Mouse (Mus musculus): ENCODE results near the gene Cyp4f39.

The Cyp4f39 gene

DNA sequence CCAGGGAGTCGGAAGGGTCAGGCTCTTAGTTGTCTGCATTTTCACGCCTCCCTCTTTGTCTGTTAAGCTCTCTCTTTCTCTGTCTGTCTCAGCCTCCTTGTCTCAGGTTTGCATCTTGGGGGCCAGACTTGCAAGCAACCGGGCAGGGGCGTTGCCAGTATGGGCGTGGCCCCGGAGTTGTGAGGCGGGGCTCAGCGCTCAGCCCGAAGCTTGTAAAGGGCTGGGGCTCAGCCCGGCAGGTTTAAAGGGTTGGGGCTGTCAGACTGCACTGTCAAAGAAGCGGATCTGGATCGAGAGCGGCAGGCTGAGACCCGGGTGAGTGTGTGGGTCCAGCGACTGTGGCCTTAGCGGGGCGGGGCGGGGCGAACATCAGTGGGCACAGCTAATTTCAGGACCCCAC lies at the start of gene Cyp4f39:
TSS of gene Cyp4f39 (plus strand) at position 242 of the 400 bp plus-strand sequence.
- DNase-seq (ENCODE audit: low spot score in 2 of 2), result no peak

DNA sequence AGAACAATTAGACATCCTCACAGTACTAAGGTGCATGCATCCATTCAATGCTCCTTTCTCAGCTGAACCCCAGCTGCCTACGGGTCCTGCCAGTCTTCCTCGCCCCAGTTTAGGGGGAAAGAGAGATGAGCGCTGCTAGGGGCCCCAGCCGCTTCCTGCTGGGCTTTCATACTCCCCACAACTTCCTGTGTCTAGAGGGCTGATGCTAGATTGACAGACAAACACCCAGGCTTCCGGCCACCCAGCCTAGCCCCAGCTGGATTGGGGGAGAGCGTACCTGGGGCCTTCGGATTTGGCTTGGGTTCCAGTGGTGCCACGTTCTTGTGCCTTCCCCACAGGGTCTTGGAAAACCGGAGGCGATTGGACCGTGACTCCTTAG lies 49.8 kb upstream of the Cyp4f39 start:
- DNase-seq (ENCODE audit: low spot score in 2 of 2), result no peak

DNA sequence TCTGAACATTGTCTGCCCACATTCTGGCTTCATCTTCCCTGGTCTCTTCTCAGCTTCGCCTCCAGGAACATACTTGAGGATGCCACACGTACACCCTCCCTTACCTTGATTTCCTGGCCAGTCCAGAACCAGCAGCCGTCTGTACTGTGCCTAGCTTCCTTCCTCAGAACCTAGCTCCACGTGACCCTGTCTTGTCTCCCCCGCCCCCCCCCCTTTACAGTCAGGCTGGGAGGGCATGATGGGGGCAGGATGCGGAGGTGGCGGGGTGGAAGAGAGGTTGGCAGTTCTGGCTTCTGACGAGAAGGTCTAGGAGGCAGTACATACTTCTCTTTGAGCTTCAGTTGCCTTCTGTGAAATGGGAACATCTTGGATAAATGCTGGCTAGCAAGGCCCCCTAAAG lies 49.1 kb upstream of the Cyp4f39 start, which contains the start of gene Rasal3:
TSS of gene Rasal3 (minus strand) at position 167 of the 400 bp plus-strand sequence.
- no peak for DNase-seq (ENCODE audit: low spot score in 2 of 2)

DNA sequence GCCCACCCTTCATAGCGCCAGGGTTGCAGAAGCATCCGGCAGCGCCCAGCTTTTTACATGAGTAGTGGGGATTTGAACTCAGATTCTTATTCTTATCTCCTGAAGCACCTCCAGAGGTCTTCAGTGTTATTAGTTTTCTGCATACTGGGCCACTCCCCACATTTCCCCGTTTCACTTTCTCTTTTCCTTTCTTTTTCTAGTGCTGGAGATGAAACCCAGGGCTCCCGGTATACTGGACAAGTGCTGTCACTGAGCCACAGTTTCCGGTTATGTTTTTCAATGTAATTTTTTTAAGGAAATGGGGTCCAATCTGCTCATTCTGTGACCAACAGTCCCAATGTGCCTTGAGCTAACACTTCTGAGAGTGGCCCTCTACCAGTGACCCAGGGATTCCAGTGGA lies 40.6 kb upstream of the Cyp4f39 start:
- no peak for DNase-seq (ENCODE audit: low spot score in 2 of 2)

DNA sequence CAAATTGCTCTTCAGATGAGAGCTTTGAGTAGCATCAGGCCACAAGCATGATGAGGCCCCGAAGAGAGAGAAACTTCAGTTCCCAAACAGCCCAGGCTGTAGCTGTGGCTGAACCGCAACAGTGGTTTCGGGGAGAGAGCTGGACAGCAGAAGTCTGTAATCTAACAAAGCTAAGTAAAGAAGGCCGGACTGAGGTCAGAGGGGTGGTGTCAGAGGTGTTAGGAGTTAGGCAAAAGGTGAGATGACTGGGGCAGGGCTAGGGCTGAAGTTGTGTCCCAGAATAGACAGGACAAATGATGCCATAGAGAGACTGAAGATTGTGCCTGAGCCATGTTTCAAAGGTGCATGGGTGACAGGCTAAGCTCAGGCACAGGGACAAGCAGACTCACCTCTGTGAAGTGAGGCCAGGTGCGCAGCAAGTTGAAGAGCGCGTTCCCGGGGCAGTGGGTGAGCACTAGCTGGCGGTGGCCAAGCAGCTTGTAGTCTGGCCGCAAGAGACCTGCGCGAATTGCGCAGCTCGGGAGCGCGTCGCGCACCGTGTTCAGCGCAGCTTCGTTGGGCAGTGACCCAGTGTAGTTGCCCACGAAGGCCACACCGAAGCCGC lies 37.0 kb upstream of the Cyp4f39 start:
- no peak for DNase-seq (ENCODE audit: low spot score in 2 of 2)

DNA sequence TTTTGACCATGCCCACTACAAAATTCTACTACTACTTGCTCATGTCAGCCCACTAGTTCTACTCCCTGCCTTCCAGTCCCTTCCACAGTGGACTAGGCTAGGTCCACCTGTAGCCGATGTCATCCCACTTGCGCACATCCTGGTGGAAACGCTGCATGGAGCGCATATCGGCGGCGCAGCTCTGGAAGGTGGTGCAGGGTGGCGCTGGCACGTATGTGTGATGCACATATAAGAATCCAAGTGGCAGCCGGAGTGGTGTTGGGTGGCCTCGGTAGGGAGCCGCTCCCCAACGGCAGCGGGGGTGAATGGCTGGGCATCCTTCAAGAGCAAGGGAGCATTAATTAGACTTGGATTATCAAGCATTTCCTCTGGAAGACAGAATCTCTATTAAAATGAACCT lies 35.8 kb upstream of the Cyp4f39 start:
- DNase-seq (ENCODE audit: low spot score in 2 of 2), result no peak

DNA sequence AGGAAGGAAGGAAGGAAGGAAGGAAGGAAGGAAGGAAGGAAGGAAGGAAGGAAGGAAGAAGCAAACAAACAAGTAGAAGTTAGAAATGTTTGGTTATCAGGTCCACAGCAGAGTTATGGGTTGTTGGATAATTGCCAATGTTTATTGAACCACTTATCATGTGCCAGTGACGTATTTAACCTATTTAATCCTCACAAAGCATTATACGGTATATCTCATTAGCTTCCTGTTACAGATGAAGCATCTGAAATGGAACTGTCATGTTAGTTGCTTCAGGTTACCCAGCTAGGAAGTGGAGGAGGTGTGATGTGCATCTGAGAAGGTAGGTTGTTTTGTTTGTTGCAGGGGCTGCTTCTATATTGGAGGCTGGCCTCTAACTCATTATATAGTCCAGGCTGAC lies 32.5 kb upstream of the Cyp4f39 start:
- DNase-seq (ENCODE audit: low spot score in 2 of 2), result no peak

DNA sequence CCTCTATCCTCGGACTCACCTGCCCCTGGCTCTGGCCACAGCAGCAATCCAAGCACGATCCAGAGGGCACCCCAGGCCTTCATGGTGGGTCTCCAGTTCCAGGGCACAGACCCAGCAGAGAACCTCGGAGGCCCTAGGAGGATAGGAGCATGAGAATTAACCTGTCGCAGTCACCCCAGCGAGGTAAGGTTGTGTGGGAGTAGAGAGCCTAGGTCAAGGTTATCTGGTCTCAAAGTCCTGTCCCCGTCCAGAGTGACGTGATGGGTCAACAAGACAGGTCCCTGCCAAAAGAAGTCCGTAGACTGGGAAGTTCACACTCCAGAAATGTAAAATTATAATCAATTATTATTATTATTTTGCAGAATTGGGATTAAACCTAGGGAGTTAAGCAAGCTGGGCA lies 31.7 kb upstream of the Cyp4f39 start:
- DNase-seq (ENCODE audit: low spot score in 2 of 2), result no peak

DNA sequence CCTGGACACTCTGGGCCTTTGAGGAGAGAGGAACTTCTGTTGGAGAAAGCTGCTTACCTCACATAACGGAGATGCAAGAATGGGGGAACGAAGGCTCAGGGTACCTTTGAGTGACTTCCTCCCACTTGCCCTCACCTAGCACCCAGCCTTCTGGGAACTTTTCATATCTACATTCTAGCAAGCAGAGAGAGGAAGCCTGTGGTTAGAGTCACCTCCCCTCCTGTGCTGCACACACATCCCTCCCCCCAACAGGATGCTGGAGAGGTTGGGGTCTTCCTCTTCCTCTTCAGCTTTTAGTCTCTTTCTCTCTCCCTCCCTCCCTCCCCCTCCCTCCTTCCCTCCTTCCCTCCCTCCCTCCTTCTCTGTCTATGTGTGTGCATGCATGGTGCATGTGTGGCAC lies 28.5 kb upstream of the Cyp4f39 start, which contains the start of gene Pglyrp2:
TSS of gene Pglyrp2 (minus strand) at position 134 of the 400 bp plus-strand sequence.
- DNase-seq (ENCODE audit: low spot score in 2 of 2), result no peak

DNA sequence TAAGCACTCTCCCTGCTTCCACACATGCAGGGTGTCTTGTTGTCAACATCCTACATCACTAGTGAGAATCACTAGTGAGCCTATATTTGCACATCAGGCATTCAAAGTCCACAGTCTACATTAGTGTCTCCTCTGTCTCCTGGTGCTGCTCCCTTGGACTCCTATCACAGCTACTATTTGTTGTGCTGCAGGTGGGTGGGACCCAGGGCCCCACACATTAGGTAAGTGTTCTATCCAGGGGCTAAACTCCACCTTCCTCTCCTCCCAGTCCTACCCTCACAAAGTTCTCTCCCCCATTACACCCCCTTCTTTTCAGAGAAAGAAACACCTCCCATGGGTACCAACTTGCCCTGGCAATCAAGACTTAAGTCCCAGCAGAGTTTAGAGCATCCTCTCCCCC lies 25.9 kb upstream of the Cyp4f39 start:
- DNase-seq (ENCODE audit: low spot score in 2 of 2), result no peak

DNA sequence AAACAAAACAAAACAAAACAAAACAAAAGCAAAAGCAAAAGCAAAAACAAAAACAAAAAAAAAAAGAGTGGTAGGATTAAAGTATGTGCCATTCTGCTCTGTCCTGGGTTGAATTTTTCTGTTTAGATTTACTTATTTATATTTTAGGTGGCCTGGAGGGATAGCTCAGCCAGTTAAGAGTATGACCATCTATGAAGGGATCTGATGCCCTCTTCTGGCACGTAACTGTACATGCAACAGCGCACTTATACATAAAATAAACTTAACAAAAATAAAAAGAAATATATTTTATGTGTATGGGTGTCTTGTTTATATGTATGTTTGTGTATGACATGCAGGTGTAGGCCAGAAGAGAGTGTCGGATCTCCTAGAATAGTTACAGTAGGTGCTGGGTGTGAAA lies 20.6 kb upstream of the Cyp4f39 start:
- no peak for DNase-seq (ENCODE audit: low spot score in 2 of 2)

DNA sequence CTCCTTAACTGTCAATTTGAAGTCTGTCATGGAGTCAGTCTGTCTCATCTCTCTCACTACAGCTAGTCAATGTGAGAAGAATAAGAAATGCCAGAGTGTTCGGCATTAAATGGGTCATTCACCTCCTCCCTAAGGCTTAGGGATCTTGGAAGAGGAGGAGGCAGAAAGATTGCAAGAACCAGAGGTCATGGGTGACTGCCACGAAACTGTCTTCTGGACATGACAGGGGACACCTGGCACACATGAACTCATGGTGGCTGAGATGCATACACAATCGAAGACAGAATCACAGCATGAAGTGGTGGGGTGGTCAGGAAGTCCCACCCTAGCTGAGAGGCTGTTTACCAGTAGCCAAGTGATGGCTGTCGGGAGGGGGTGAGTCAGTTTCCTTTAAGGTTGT lies 18.2 kb upstream of the Cyp4f39 start:
- DNase-seq (ENCODE audit: low spot score in 2 of 2), result no peak

DNA sequence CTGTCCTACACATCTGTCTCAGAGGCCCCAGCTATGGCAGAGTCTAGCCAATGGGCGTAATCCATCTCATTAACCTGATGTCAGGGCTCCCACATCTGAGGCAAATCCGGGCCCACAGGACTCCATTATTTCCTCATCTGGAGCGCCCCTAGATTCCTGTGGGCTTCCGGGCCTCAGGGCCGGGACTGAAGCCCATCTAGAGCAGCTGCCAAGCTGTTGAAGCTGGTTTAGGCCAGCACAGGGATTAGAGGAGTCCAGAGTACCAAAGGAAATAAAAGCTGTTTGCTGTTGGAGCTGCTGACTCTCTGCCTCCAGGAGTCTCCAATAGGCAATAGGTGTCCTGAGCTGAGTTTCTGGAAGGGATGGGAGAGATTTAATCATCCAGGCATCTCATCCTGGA lies 17.4 kb upstream of the Cyp4f39 start:
- no peak for DNase-seq (ENCODE audit: low spot score in 2 of 2)

DNA sequence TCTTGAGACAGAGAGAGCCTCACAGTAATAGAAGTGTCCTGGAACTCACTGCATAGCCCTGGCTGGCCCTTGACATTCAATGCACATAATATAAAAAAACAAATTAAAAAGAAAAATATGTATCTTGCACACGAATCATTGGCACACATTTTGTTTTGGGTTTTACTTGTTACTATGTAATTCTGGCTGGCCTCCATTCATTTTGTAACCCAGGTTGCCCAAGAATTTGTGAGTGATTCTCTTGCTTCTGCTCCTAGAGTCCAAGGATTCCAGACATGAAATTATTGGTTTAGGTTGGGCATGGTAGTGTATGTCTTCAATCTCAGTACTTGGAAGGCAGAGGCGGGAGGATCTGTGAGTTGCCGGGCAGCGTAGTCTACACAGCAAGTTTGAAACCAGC lies 15.4 kb upstream of the Cyp4f39 start:
- no peak for DNase-seq (ENCODE audit: low spot score in 2 of 2)

DNA sequence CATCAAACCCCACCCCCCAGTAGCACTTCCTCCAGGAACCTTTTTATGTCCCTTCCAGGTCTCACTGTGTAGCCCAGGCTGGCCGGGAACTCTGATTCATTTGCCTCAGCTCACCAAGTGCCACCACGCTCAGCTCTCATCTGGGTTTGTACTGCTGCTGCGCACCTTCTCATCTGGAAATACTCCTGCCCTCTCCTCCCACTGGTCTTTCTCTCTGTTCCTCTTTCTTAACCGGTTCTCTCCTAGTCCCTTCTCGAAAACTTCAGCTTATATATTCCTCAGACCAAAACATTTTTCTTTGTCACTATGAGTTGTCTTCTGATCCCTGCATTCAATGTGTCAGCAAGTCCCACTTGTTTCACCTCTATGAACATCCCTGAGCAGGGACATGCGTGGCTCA lies 9.3 kb upstream of the Cyp4f39 start:
- DNase-seq (ENCODE audit: low spot score in 2 of 2), result no peak

DNA sequence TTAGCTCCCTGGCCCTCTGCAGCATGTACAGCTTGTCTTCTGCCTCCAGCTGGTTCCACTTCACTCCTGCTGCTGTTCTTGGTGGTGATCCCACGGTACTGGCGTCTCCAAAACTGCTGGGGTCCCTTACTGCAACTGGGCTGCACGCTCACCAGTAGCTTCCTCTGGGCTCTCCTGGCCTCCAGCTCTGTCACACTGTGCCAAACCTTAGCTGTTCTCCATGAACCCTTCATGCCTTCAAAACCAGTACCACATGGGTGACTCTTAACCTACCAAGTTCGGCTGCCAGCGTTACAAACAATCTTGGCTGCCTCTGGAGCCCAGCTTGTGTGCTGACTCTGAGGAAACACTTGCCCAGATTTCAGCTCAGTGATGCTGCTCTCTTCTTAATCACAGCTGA lies 7.5 kb upstream of the Cyp4f39 start:
- no peak for DNase-seq (ENCODE audit: low spot score in 2 of 2)

DNA sequence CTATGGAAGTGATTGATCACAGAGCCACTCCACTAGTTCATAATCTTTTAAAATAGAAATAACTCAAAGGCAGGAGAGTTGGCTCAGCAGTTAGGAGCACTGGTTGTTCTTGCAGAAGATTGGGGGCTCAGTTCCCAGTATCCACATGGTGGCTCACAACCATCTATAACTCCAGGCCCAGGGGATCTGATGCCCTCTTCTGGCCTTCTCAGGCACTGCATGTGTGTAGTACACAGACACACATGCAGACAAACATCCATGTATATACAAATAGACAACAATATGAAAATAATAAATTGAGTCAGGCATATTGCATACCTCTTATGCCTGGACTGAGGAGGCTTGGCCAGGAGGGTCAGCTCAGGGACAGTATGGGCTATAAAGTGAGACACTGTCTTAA lies 5.3 kb upstream of the Cyp4f39 start:
- no peak for DNase-seq (ENCODE audit: low spot score in 2 of 2)

DNA sequence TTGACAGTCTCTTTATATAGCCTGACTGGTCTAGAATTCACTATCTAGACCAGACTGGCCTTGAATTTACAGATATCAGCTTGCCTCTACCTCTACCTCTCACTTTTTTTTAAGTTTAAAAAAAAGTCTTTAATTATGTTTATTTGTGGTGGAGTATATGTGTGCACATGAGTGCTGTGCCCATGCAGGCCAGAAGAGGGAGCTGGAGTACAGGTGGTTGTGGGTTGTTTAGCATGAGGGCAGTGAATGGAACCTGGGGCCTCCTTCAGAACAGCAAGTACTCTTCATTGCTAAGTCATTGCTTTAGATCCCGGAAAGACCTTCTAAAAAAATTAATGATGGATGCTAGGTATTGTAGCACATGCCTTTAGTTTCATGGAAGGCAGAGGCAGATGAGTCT lies 3.5 kb upstream of the Cyp4f39 start:
- no peak for DNase-seq (ENCODE audit: low spot score in 2 of 2)

DNA sequence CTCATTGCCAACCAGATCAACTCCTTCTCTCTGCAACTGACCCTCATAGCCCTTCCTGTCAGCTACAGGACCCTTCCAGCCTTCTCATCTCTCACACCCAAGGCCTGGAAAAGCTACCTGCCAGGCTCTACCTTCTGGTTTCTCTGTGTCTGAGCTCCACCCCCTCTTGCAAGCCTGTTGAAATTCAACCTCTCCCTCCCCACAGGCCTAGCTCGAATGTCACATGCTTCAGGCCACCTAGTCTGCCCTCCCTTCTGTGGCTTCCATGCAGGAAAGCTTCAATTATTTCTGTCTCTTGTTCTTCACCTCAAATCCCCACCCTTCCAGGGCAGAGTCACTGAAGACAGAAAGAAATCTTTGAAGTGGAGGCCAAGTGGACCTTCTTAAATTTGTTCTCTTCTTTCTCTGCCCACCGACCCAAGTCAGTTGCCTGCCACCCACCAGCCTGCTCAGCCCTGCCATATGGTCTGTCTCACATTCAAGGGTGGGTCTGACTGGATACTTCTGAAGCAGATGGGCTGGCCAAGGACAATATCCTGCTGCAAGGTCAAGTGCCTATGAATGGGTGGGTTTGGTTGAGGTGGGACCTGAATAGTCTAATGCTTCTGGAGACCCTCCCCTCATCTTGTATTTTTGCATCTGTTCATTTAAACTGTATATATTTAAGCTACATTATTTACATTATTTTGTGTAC lies 1.5 kb upstream of the Cyp4f39 start:
- DNase-seq (ENCODE audit: low spot score in 2 of 2), result no peak

DNA sequence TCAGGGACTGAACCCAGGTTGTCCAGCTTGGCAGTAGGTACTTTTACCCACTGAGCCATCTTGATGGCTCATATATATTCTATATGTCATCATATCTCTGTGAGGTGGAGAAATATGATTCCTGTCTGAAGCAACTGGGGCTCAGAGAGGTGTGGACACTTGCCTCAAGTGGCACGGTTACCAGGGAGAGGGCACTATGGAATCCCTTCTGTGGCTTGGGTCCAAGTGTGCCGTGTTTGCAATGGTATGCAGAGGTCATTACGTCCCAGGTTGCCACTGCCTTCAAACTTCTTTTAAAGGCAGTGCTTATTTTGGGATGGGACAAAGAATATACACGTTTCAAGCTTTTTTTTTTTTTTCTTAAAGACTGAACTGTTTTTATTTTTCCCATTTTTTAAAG lies 1.7 kb downstream of the Cyp4f39 start:
- DNase-seq (ENCODE audit: low spot score in 2 of 2), result no peak

DNA sequence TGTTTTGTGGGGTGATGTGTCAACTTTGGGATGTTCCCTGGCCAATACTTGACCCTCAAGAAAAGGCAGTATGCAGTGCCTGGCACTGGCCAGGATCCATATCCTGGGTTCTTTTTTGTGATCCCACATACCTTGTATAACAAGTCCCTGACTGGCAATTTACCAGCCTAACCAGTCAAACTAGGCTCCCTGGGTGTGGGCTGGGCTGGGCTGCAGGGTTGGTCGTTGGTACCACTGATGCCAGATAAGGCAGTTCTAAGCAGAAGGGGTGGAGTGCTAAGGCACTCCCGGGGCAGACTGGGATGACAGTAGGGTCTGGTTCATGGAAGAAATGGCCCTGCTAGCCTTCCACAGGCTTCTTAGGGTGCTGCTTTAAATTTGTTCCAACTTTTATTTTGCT lies 2.5 kb downstream of the Cyp4f39 start:
- DNase-seq (ENCODE audit: low spot score in 2 of 2), result no peak

DNA sequence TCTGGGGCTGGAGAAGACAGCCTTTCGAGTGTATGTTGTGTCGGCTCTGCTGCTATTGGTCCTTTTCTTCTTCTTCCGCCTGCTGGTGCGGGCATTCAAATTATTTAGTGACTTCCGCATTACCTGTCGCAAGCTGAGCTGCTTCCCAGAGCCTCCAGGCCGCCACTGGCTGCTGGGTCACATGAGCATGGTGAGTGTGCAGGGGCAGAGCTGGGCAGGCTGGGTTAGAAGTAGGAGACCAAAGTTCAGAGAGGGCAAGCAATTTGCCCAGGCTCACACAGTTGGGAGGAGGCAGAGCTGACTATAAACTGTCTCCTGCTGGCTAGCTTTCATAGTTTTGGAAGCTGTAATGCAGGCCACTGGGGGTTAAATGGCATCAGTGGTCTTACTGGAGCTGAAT lies 16.0 kb downstream of the Cyp4f39 start:
- DNase-seq (ENCODE audit: low spot score in 2 of 2), result no peak

DNA sequence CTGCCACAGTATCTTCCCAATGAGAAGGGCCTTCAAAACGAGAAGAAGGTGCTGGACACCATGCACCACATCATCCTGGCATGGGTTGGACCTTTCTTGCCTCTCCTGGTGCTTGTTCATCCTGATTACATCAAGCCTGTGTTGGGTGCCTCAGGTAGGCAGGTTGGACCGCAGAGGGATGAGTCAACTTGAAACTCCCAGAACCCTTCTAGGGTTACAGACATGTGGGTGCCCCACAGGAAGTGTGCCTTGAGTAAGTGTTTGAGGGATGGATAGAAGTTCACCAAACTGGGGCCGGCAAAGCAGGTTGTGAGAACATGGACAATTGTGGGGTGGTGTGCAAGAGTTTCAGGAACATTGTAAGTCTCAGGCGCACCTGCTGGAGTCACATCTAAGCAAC lies 18.3 kb downstream of the Cyp4f39 start:
- no peak for DNase-seq (ENCODE audit: low spot score in 2 of 2)

DNA sequence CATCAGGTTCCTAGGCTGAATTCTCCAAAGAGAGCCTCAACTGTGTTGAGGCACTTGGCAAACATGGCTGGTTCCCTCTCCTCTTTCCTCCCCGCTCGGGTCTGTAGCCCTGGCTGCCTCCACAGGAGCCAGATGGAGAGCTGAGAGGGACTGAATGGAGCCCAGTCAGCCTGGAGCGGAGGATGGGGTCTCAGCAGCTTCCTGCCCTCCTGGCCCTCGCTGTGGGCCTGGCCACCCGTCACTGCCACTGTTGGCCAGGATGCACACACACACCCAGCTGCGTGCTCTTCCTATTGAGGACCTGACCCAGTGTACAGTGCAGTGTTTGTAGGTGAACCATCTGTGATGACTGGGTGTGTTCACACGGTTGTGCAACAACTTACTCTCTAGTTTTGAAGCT lies 19.7 kb downstream of the Cyp4f39 start:
- DNase-seq (ENCODE audit: low spot score in 2 of 2), result no peak
